Mouse (Mus musculus) heart, embryonic 13.5 days (tissue): ENCODE results near the gene Retreg3. TPM values are rescaled to one million over a fixed set of nuclear protein-coding genes. Genes with fewer than 3 reads are reported as not detected.

Experiments
- ATAC-seq: fragments of 200-750 bp; cut with Nextera tagmentation; 2 replicates; pipeline ENCODE4 v1.8.0; 2017; ENCODE audit warnings: moderate TSS enrichment; ENCODE audit not compliant: insufficient number of reproducible peaks, low FRiP score, low TSS enrichment; ENCODE audit errors: extremely low read depth
- H3K27ac ChIP-seq: fragments of 300-500 bp; sonication (generic); replicated peaks from 2 replicates; pipeline ENCODE4 v1.5.1; 2015; ENCODE audit warnings: moderate library complexity, mild to moderate bottlenecking, inconsistent platforms
- H3K27me3 ChIP-seq: fragments of 300-500 bp; sonication (generic); replicated peaks from 2 replicates; pipeline ENCODE4 v1.6.1; 2015; ENCODE audit warnings: mild to moderate bottlenecking, inconsistent platforms
- H3K36me3 ChIP-seq: fragments of 300-500 bp; sonication (generic); 2 replicates; pipeline ENCODE4 v1.6.1; 2015; ENCODE audit warnings: mild to moderate bottlenecking, inconsistent platforms
- H3K4me1 ChIP-seq: fragments of 300-500 bp; sonication (generic); 2 replicates; pipeline ENCODE4 v1.6.1; 2015; ENCODE audit warnings: inconsistent platforms
- H3K4me2 ChIP-seq: fragments of 300-500 bp; sonication (generic); 2 replicates; pipeline ENCODE4 v1.6.1; 2015; ENCODE audit warnings: inconsistent platforms, mild to moderate bottlenecking, moderate library complexity
- H3K4me3 ChIP-seq: fragments of 300-500 bp; sonication (generic); 2 replicates; pipeline ENCODE4 v1.5.1; 2015; ENCODE audit warnings: moderate library complexity, mild to moderate bottlenecking, inconsistent platforms
- H3K9ac ChIP-seq: fragments of 300-500 bp; sonication (generic); 2 replicates; pipeline ENCODE4 v1.6.1; 2015; ENCODE audit warnings: inconsistent platforms, mild to moderate bottlenecking, moderate library complexity
- H3K9me3 ChIP-seq: fragments of 300-500 bp; sonication (generic); 2 replicates; pipeline ENCODE4 v1.6.1; 2016; ENCODE audit warnings: inconsistent platforms
- WGBS: fragments of 180-500 bp; shearing (Covaris S2); methylation state at CpG from one replicate; pipeline ENCODE4 v1.1.7; 2015; ENCODE audit warnings: mixed read lengths; 5-methylcytosine and 5-hydroxymethylcytosine counted together
- polyA plus RNA-seq: library from polyadenylated mRNA; unstranded; fragments of >200 nt; fragmentation: Nextera tagmentation; extraction: Ambion mirVana; gene quantifications from 2 replicates; pipeline ENCODE4 v1.2.1, GENCODE M21; 2015

Retreg3 gene
- polyA plus RNA-seq, 1 experiment from 2014 or later, result 12.0 TPM

- Histone ChIP-seq H3K4me2 (no peak overlapping the region), H3K27ac (no peak overlapping the region), H3K4me3 (no peak overlapping the region), H3K9ac (no peak overlapping the region), H3K27me3 (peaks cover 17% of the 10 kb centered on the region), H3K4me1 (peaks cover 49% of the 10 kb centered on the region), H3K9me3 (no peaks in the 10 kb centered on the region), H3K36me3 (peaks cover 32% of the 10 kb centered on the region)
- WGBS, result 90% methylated on average over 12 of the region's 12 CpGs
- ATAC-seq, result no peak
Observed at GRCm38 (mm10) chr11:101084811-101085210, 34.9 kb downstream of the Retreg3 start.

- 80% methylated on average over 14 of the region's 14 CpGs for WGBS
- Histone ChIP-seq H3K4me3 (no peak overlapping the region), H3K9ac (0 out of 2 replicates have a peak overlapping the region, but pooled peaks have one; percentile 97), H3K27me3 (peaks cover 23% of the 10 kb centered on the region), H3K27ac (no peak overlapping the region), H3K4me2 (no peak overlapping the region), H3K9me3 (no peaks in the 10 kb centered on the region), H3K36me3 (peaks cover 26% of the 10 kb centered on the region), H3K4me1 (peaks cover 55% of the 10 kb centered on the region)
- ATAC-seq, result no peak
Observed at GRCm38 (mm10) chr11:101084246-101084645, 35.4 kb downstream of the Retreg3 start.

- H3K27me3 ChIP-seq, result peaks cover 33% of the 10 kb centered on the region
- peaks cover 16% of the 10 kb centered on the region for H3K36me3 ChIP-seq
- H3K27ac ChIP-seq, result peak overlapping the region; percentile 94
- peak overlapping the region; percentile 99 for H3K4me2 ChIP-seq
- peaks cover 50% of the 10 kb centered on the region for H3K4me1 ChIP-seq
- peak overlapping the region; percentile 91 for H3K4me3 ChIP-seq
- peak overlapping the region; percentile 97 for H3K9ac ChIP-seq
- ATAC-seq, result no peak
- no peaks in the 10 kb centered on the region for H3K9me3 ChIP-seq
- WGBS, result 33% methylated on average over 19 of the region's 19 CpGs
Observed at GRCm38 (mm10) chr11:101083083-101083697, 36.5 kb downstream of the Retreg3 start.

GRCm38 (mm10) chr11:101082208-101083082 lies 37.2 kb downstream of the Retreg3 start, which contains the start of gene Coasy:
Gene Coasy (plus strand): TSS chr11:101082565.
- H3K9me3 ChIP-seq, result no peaks in the 10 kb centered on the region
- H3K4me1 ChIP-seq, result peaks cover 42% of the 10 kb centered on the region
- under 1% methylated on average over 51 of the region's 51 CpGs for WGBS

GRCm38 (mm10) chr11:101081659-101082058 lies 38.0 kb downstream of the Retreg3 start:
- Histone ChIP-seq H3K27ac (peak overlapping the region; percentile 94), H3K9me3 (no peaks in the 10 kb centered on the region), H3K9ac (peak overlapping the region; percentile 97), H3K4me1 (peaks cover 41% of the 10 kb centered on the region), H3K36me3 (peaks cover 21% of the 10 kb centered on the region), H3K4me3 (peak overlapping the region; percentile 91), H3K4me2 (peak overlapping the region; percentile 99), H3K27me3 (peaks cover 48% of the 10 kb centered on the region)
- 6% methylated on average over 10 of the region's 10 CpGs for WGBS
- no peak for ATAC-seq

More at GRCm38 (mm10) chr11:101082208-101083082, 37.2 kb downstream of the Retreg3 start, which contains the start of gene Coasy:
- Histone ChIP-seq H3K9ac (peak within 1 kb of the TSS; percentile 97), H3K36me3 (peaks cover 16% of the 10 kb centered on the region), H3K4me3 (peak within 1 kb of the TSS; percentile 91), H3K27ac (peak within 1 kb of the TSS; percentile 94), H3K4me2 (peak within 1 kb of the TSS; percentile 99), H3K27me3 (peaks cover 41% of the 10 kb centered on the region)
- ATAC-seq, result peak; percentile 84

DNA sequence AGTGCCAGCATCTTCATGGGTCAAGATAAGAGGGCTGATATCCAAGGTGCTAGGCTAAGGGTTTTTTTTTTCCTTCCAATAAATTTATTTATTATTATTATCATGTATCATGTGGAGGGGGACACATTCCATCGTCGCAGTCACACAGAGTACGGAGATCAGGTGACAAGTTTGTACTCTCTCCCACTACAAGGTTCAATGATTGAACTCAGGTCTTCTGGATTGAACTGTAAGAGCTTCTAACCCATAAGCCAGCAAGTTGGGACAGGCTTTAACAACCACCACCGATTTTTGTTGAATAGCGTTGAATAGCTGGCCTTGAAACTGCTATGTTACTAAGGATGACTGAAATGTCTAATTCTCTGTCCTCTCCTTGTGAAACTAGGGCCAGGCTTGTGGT lies 39.3 kb downstream of the Retreg3 start:
- WGBS, result 75% methylated on average over 5 of the region's 5 CpGs
- ATAC-seq, result no peak

DNA sequence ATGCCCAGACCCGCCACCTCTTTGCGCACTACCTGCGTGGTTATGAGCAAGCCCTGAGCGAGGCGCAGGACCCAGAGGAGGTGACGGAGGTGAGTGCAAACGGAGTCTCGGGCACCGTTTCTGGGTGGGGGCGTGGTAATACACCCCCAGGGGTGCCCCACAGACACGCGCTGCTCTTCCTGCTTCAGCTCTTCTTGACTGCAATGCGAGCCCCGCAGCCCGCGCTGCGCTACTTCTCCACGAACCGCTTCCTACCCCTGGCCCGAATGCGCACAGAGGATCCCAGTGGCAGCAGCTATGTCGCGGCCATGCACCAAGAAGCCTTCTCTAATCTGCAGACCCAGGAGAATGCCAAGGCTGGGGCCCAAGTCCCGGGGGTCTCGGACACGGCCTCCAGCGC lies 39.9 kb downstream of the Retreg3 start:
- Histone ChIP-seq H3K4me3 (peak overlapping the region; percentile 35), H3K27me3 (peaks cover 54% of the 10 kb centered on the region), H3K9ac (peak overlapping the region; percentile 61), H3K36me3 (peaks cover 13% of the 10 kb centered on the region; the same call in 1 of the 2 replicates), H3K4me1 (peaks cover 28% of the 10 kb centered on the region), H3K4me2 (peak overlapping the region; percentile 57), H3K9me3 (no peaks in the 10 kb centered on the region), H3K27ac (no peak overlapping the region)
- ATAC-seq, result no peak
- WGBS, result 3% methylated on average over 27 of the region's 27 CpGs

More for the DNA sequence above, 39.3 kb downstream of the Retreg3 start:
- Histone ChIP-seq H3K36me3 (peaks cover 18% of the 10 kb centered on the region), H3K27me3 (peaks cover 54% of the 10 kb centered on the region), H3K4me3 (no peak overlapping the region), H3K27ac (no peak overlapping the region), H3K4me2 (no peak overlapping the region), H3K9me3 (no peaks in the 10 kb centered on the region), H3K9ac (no peak overlapping the region), H3K4me1 (peaks cover 28% of the 10 kb centered on the region)

GRCm38 (mm10) chr11:101078121-101078520 lies 41.6 kb downstream of the Retreg3 start, which contains the start of gene Hsd17b1:
Gene Hsd17b1 (plus strand): TSS chr11:101078411.
- Histone ChIP-seq H3K36me3 (peaks cover 11% of the 10 kb centered on the region; the same call in 1 of the 2 replicates), H3K4me1 (peaks cover 20% of the 10 kb centered on the region), H3K9me3 (no peaks in the 10 kb centered on the region), H3K27ac (no peak within 1 kb of the TSS), H3K4me2 (no peak within 1 kb of the TSS), H3K9ac (no peak within 1 kb of the TSS), H3K27me3 (peaks cover 54% of the 10 kb centered on the region), H3K4me3 (no peak within 1 kb of the TSS)
- WGBS, result 69% methylated on average over 9 of the region's 9 CpGs
- no peak for ATAC-seq

- no peak overlapping the region for H3K4me3 ChIP-seq
- peaks cover 17% of the 10 kb centered on the region for H3K27me3 ChIP-seq
- no peak overlapping the region for H3K27ac ChIP-seq
- no peak overlapping the region for H3K9ac ChIP-seq
- no peak overlapping the region for H3K4me2 ChIP-seq
- H3K9me3 ChIP-seq, result no peaks in the 10 kb centered on the region
- 68% methylated on average over 14 of the region's 14 CpGs for WGBS
- H3K4me1 ChIP-seq, result peaks cover 17% of the 10 kb centered on the region
- H3K36me3 ChIP-seq, result peaks cover 13% of the 10 kb centered on the region; the same call in 1 of the 2 replicates
- ATAC-seq, result no peak
Observed at GRCm38 (mm10) chr11:101071810-101072428, 47.8 kb downstream of the Retreg3 start.

GRCm38 (mm10) chr11:101070987-101071386 lies 48.7 kb downstream of the Retreg3 start:
- WGBS, result 67% methylated on average over 6 of the region's 6 CpGs
- Histone ChIP-seq H3K9me3 (no peaks in the 10 kb centered on the region), H3K36me3 (peaks cover 5% of the 10 kb centered on the region; the same call in 1 of the 2 replicates), H3K27ac (no peak overlapping the region), H3K4me1 (peaks cover 27% of the 10 kb centered on the region), H3K4me2 (peak overlapping the region; percentile 85), H3K4me3 (peak overlapping the region; percentile 62), H3K9ac (peak overlapping the region; percentile 89), H3K27me3 (peaks cover 8% of the 10 kb centered on the region)
- ATAC-seq, result no peak

GRCm38 (mm10) chr11:101070189-101070527 lies 49.5 kb downstream of the Retreg3 start:
- Histone ChIP-seq H3K27me3 (peaks cover 8% of the 10 kb centered on the region), H3K4me1 (peaks cover 34% of the 10 kb centered on the region), H3K4me3 (peak overlapping the region; percentile 62), H3K9me3 (no peaks in the 10 kb centered on the region), H3K9ac (peak overlapping the region; percentile 89), H3K27ac (no peak overlapping the region), H3K4me2 (peak overlapping the region; percentile 85), H3K36me3 (peaks cover 5% of the 10 kb centered on the region; the same call in 1 of the 2 replicates)
- peak; percentile 26; the same call in 1 of the 2 replicates for ATAC-seq
- WGBS, result under 1% methylated on average over 36 of the region's 36 CpGs
